Mouse (Mus musculus) frontal cortex, adult 2 months (tissue): ENCODE measurements around the gene Gcsh. TPM values are rescaled to one million over a fixed set of nuclear protein-coding genes. Genes with fewer than 3 reads are reported as not detected.
A peak's percentile ranks its signal among the peaks of the same experiment; 100 is the strongest.

Experiments used
- DNase-seq, 2 experiments: peaks; one replicate each; pipeline ENCODE4 v3.0.0; 2022; ENCODE audit warnings: low spot score in 1 of 2; ENCODE audit errors: extremely low spot score in 1 of 2
- polyA plus RNA-seq: library from polyadenylated mRNA; depleted of rRNA; stranded (reverse); fragments of >200 nt; gene quantifications from 2 replicates; pipeline ENCODE4 v1.2.3, GENCODE M21; 2012

Gcsh gene
- polyA plus RNA-seq, 1 experiment, result 96.3 TPM

- DNase-seq, result peak; percentile 96 to 98
Measured at GRCm38 (mm10) chr8:116978631-116979256, 14.6 kb downstream of the Gcsh start, which contains the start of gene 1700030J22Rik. Gene 1700030J22Rik (minus strand): TSS chr8:116978959.

- no peak for DNase-seq
Measured at GRCm38 (mm10) chr8:116978052-116978451, 15.3 kb downstream of the Gcsh start.

- DNase-seq, result no peak
Measured at GRCm38 (mm10) chr8:116975606-116976005, 17.7 kb downstream of the Gcsh start.

- DNase-seq, result no peak
Measured at GRCm38 (mm10) chr8:116975066-116975465, 18.3 kb downstream of the Gcsh start.

GRCm38 (mm10) chr8:116969531-116969930 lies 23.8 kb downstream of the Gcsh start:
- no peak for DNase-seq

GRCm38 (mm10) chr8:116954415-116954814 lies 38.9 kb downstream of the Gcsh start:
- peak; percentile 90 to 92 for DNase-seq

GRCm38 (mm10) chr8:116952428-116952827 lies 40.9 kb downstream of the Gcsh start:
- DNase-seq, result no peak

- no peak for DNase-seq
Measured at GRCm38 (mm10) chr8:116951778-116952177, 41.6 kb downstream of the Gcsh start.

- DNase-seq, result no peak
Measured at GRCm38 (mm10) chr8:116951369-116951768, 42.0 kb downstream of the Gcsh start.

- no peak for DNase-seq
Measured at GRCm38 (mm10) chr8:116947589-116947988, 45.7 kb downstream of the Gcsh start.

GRCm38 (mm10) chr8:116946851-116947250 lies 46.5 kb downstream of the Gcsh start:
- DNase-seq, result no peak

- DNase-seq, result peak; percentile 68 to 77
Measured at GRCm38 (mm10) chr8:116946268-116946838, 47.0 kb downstream of the Gcsh start.

- DNase-seq, result no peak
Measured at GRCm38 (mm10) chr8:116945169-116945910, 48.0 kb downstream of the Gcsh start.

- no peak for DNase-seq
Measured at GRCm38 (mm10) chr8:116944385-116944696, 49.0 kb downstream of the Gcsh start.

- peak; percentile 30 to 51 for DNase-seq
Measured at GRCm38 (mm10) chr8:116943555-116944384, 49.6 kb downstream of the Gcsh start.

- peak; percentile 56 to 84 for DNase-seq
Measured at GRCm38 (mm10) chr8:116943161-116943554, 50.2 kb downstream of the Gcsh start, which contains the start of gene Atmin. Gene Atmin (plus strand): TSS chr8:116943393.

- no peak for DNase-seq
Measured at GRCm38 (mm10) chr8:116942284-116943058, 50.9 kb downstream of the Gcsh start.

GRCm38 (mm10) chr8:116935506-116935905 lies 57.8 kb downstream of the Gcsh start:
- no peak for DNase-seq

GRCm38 (mm10) chr8:116934976-116935375 lies 58.4 kb downstream of the Gcsh start:
- no peak for DNase-seq
